Mouse (Mus musculus) brown adipose tissue, adult 24 weeks (tissue): ENCODE results near the gene Pebp1. TPM values are rescaled to one million over a fixed set of nuclear protein-coding genes. Genes with fewer than 3 reads are reported as not detected.
A peak's percentile ranks its signal among the peaks of the same experiment; 100 is the strongest.

Source experiments
- H3K27ac ChIP-seq: fragments of 200-500 bp; replicated peaks from 2 replicates; pipeline ENCODE4 v1.5.1; 2012; ENCODE audit warnings: low read depth, mild to moderate bottlenecking, low read length
- H3K4me1 ChIP-seq: fragments of 200-500 bp; 2 replicates; pipeline ENCODE4 v1.6.1; 2012; ENCODE audit warnings: low read length, mixed read lengths; ENCODE audit not compliant: control insufficient read depth, insufficient read depth, insufficient read length
- H3K4me3 ChIP-seq: fragments of 200-500 bp; 2 replicates; pipeline ENCODE4 v1.5.1; 2012; ENCODE audit warnings: low read depth, mild to moderate bottlenecking, low read length, moderate library complexity; ENCODE audit not compliant: insufficient read depth
- polyA plus RNA-seq: library from polyadenylated mRNA; stranded (reverse); fragments of >200 nt; gene quantifications from 2 replicates; pipeline ENCODE4 v1.2.4, GENCODE M21; 2012; ENCODE audit not compliant: missing spikeins, insufficient read depth, insufficient read length

The Pebp1 gene
- polyA plus RNA-seq, 1 experiment = 442 TPM

DNA sequence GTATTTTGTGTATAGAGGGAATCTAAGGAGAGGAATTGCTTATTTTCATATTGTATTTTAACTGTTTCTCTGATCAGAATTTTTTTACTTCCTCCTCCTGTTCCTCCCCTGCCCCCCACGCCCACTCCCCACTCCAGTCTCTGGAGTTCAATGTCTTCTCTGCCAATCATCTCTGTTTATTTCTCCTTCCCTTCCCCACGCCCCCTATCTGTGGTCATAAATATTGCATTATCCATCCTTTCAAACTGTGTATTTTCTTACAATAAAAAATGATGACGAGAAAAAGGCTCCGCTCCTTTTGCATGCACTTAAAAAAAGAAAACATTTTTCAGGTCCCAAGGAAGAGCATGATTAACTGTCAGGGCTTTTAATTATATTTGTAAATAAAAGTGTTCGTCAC, 12.6 kb downstream of the Pebp1 start:
- no peak overlapping the region for H3K27ac ChIP-seq
- H3K4me3 ChIP-seq = no peak overlapping the region
- no peaks in the 10 kb centered on the region; the same call in 1 of the 2 replicates for H3K4me1 ChIP-seq

DNA sequence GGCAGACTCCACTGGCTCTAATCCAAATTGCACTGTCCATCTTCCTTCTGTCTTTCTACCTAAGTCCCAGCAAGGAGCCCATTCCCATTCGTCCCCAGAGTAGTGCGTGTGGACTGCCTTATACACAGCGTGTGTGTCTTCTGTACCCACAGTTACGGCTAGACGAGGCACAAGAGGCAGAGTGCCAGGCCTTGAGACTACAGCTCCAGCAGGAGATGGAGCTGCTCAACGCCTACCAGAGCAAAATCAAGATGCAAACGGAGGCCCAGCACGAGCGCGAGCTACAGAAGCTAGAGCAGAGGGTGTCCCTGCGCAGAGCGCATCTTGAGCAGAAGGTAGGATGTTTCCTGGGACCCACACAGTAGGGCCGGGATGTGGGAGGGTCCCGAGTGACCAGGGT, 15.5 kb downstream of the Pebp1 start:
- Histone ChIP-seq H3K4me1 (no peaks in the 10 kb centered on the region), H3K27ac (no peak overlapping the region), H3K4me3 (no peak overlapping the region)

GRCm38 (mm10) chr5:117269395-117269794, 18.0 kb downstream of the Pebp1 start:
- Histone ChIP-seq H3K4me1 (no peaks in the 10 kb centered on the region), H3K4me3 (no peak overlapping the region), H3K27ac (no peak overlapping the region)

GRCm38 (mm10) chr5:117268749-117269148, 18.7 kb downstream of the Pebp1 start:
- H3K27ac ChIP-seq = no peak overlapping the region
- no peak overlapping the region for H3K4me3 ChIP-seq
- no peaks in the 10 kb centered on the region for H3K4me1 ChIP-seq

DNA sequence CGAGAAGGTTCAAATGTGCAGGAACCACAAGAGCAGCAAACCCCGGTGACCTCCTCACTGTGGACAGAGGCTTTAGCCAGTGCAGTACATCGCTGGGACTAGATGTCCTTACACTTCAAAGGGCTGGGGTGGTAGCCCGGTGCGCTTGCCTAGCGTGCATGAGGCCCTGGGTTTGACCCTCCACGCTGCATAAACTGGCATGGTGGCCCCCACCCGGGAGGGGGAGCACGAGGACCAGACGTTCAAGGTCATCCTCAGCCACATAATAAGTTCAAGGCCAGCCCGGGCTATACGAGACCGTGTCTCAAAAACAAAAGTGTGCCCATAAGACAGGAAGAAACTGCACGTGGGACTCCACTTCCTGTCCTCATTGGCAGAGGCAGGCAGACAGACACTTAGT, 19.5 kb downstream of the Pebp1 start:
- H3K4me3 ChIP-seq = no peak overlapping the region
- H3K27ac ChIP-seq = no peak overlapping the region
- H3K4me1 ChIP-seq = no peaks in the 10 kb centered on the region

DNA sequence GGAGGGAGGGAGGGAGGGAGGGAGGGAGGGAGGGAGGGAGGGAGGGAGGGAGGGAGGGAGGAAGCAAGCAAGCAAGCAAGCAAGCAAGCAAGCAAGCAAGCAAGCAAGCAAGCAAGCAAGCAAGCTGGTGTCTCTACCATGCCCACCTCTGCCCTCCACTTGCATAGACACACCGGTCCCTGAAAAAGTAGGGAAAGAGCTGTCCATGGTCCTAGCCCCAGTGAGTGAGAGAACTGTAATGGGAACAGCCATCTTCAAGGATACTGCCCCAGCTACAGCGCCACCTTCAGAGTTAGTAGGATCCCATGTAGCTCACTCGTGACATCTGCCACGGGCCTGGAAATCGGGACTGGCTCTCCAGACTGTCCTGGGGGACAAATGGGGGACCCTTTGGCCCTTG, 22.7 kb downstream of the Pebp1 start:
- H3K27ac ChIP-seq = no peak overlapping the region
- H3K4me3 ChIP-seq = no peak overlapping the region
- no peaks in the 10 kb centered on the region for H3K4me1 ChIP-seq

DNA sequence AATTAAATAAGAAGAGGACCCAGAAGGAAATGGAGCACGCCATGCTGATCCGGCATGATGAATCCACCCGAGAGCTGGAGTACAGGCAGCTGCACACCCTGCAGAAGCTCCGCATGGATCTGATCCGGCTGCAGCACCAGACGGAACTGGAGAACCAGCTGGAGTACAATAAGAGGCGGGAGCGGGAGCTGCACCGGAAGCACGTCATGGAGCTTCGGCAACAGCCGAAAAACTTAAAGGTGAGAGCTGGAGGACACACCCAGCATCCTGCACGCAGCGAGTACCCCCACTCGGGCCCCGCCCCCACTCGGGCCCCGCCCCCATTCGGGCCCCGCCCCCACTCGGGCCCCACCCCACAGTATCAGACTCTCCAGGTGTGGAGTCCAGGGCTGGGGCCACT, 23.9 kb downstream of the Pebp1 start:
- H3K4me1 ChIP-seq = no peaks in the 10 kb centered on the region
- H3K4me3 ChIP-seq = no peak overlapping the region

DNA sequence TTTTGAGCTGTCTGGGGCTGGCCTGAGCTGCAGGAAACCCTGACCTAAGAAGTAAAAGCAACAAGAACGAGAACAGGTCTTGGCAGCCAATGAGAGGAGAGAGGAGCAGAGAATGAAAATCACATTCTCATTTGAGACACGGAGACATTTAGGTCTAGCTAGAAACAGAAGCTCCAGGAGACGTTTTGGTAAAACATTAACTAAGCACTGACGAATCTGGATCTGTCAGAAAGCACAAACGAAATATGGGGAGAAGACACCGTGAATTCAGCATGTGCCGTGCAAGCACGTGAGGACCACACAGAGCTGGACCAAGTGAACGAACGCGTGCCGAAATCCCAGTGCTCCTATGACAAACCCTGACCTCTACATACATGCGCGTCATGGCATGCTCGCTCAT, 29.1 kb downstream of the Pebp1 start:
- H3K4me1 ChIP-seq = no peaks in the 10 kb centered on the region
- no peak overlapping the region for H3K27ac ChIP-seq
- H3K4me3 ChIP-seq = no peak overlapping the region

More for the DNA sequence above, 23.9 kb downstream of the Pebp1 start:
- no peak overlapping the region for H3K27ac ChIP-seq

- H3K27ac ChIP-seq = no peak overlapping the region
- H3K4me3 ChIP-seq = no peak overlapping the region
- H3K4me1 ChIP-seq = no peaks in the 10 kb centered on the region
Observed at GRCm38 (mm10) chr5:117251763-117252162, 35.7 kb downstream of the Pebp1 start.

DNA sequence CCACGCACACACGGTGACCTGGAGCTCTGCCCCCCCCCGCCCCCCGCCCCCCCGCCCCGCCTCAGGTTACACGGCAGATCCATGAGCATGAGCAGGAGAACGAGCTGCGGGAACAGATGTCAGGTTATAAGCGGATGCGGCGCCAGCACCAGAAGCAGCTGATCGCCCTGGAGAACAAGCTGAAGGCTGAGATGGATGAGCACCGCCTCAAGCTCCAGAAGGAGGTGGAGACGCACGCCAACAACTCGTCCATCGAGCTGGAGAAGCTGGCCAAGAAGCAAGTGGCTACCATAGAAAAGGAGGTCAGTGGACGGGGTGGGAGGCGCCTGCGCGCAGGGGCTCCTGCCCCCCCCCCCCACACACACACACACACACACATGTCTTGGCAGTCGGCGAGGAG, 36.6 kb downstream of the Pebp1 start:
- Histone ChIP-seq H3K27ac (no peak overlapping the region), H3K4me1 (no peaks in the 10 kb centered on the region), H3K4me3 (no peak overlapping the region)

GRCm38 (mm10) chr5:117248351-117248750, 39.1 kb downstream of the Pebp1 start:
- Histone ChIP-seq H3K4me1 (no peaks in the 10 kb centered on the region), H3K4me3 (no peak overlapping the region), H3K27ac (no peak overlapping the region)

- Histone ChIP-seq H3K4me1 (no peaks in the 10 kb centered on the region), H3K27ac (no peak overlapping the region), H3K4me3 (no peak overlapping the region)
Observed at GRCm38 (mm10) chr5:117245170-117245569, 42.3 kb downstream of the Pebp1 start.

DNA sequence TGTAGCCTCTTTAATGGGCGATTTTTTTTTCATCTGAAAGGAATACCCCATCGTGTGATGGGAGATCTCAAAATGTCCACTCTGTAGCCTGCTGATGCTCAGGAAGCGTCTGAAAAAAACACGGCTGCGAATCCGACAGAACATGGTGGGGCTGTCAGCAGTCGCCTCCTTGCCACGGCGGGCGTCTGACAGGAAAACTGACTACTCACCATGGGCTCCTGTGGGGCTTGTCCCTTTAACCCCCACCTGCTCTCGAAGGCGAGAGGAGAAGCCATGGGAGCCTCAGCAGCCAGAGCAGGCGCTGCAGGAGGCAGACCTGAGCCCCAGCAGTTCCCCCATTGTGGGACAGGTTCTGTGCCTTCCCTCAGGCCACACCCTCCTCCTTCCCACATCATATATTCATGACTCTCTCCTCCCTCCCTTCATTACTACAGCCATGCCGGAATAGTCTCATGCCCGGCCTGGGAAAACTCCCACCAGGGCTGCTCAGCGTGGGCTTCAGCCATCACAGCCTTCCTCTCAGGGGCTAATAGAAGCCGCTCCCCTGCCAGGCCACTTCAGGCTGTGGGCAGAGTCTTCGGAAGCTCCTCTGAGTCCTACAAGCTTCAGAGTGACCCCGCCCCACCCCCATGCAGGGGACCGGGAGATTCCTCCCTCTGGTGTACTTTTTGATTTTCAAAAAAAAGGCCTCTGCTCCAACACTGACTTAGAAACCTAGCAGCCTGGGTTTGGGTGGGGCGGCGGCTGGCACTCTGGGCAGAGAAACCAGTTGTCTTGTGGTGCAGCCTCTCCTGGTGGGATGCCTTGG, 44.5 kb downstream of the Pebp1 start:
- H3K4me3 ChIP-seq = no peak overlapping the region
- H3K27ac ChIP-seq = no peak overlapping the region

DNA sequence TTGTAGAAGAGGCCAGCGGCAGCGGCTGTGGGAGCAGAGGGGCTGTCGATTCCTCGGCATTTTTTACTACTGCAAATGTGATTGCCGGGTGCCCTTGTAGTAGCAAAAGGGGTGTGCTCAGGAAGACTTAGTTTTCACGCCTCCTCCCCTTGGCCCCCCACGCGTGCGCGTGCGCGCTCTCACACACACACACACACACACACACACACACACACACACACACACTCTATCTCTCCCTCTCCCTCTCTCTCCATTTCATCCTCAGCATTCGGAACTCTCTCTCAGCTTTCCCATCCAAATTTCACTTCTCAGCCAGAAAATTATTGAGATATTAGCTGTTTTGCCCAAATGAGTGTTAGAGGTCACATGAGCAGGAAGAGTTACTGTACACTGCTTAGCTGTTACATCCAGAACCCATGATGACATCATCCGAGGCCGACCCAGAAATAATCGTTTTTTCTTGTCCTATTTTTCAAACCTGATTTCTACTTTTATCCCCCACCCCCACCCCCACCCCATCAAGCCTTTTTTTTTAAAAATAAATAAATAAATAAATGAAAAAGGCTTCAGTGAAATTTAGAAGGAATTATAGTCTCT, 45.4 kb downstream of the Pebp1 start:
- no peaks in the 10 kb centered on the region for H3K4me1 ChIP-seq
- no peak overlapping the region for H3K4me3 ChIP-seq
- H3K27ac ChIP-seq = no peak overlapping the region

More for the DNA sequence above, 44.5 kb downstream of the Pebp1 start:
- H3K4me1 ChIP-seq = no peaks in the 10 kb centered on the region

GRCm38 (mm10) chr5:117240761-117241322, 46.6 kb downstream of the Pebp1 start:
- H3K4me1 ChIP-seq = no peaks in the 10 kb centered on the region
- H3K27ac ChIP-seq = no peak overlapping the region
- H3K4me3 ChIP-seq = peak overlapping the region; percentile 51

- Histone ChIP-seq H3K4me1 (no peaks in the 10 kb centered on the region), H3K27ac (no peak overlapping the region), H3K4me3 (peak overlapping the region; percentile 51)
Observed at GRCm38 (mm10) chr5:117240321-117240731, 47.1 kb downstream of the Pebp1 start.
